Mouse (Mus musculus): ENCODE measurements around the gene Chrna1. TPM values are rescaled to one million over a fixed set of nuclear protein-coding genes. Genes with fewer than 3 reads are reported as not detected.
A peak's percentile ranks its signal among the peaks of the same experiment; 100 is the strongest.
"Not testable (repeated sequence)": the region's sequence is repeated elsewhere in the genome, so short reads cannot be mapped to it uniquely, and the experiment has no call there.

Gene Chrna1
- total and polyA plus RNA-seq, 2 experiments = not detected

DNA sequence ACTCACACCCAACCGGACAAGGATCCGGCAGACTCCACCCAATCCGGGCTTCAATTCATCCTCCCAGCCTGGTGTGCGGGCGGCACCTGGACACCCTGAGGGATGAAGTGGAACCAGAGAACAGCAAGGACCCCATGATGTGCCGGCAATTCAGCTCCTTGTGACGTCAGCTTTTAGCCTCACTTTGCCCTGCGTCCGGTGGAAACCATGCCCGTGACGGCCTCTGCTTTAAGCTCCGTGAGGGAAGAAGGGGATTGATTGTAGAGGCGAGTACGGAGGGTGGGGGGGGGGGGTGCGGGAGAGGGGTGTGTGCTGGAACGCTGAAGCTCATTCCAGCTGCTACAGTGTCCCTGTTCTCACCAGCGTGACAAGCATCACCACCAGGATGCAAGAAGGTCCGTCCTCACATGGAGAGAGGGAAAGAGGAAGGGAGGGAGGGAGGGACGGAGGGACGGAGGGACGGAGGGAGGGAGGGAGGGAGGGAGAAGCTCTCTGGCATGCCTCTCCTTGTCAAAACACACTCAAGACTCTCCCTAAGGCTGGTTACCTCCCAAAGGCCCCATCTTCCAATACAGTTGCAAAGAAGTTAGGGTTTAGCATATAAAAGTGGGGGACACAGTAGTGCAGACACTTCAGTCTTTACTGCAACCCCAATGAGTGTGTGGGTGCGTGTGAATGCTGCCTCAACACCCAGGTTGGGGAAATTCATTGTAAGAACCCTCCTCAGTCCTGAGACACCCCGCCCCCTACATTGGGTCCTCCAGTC is 19.1 kb downstream of the Chrna1 start:
- no peaks in the 10 kb centered on the region for H3K4me1 ChIP-seq (ENCODE audit: control insufficient read depth, insufficient read depth, low read length)
- no peaks in the 10 kb centered on the region for H3K79me2 ChIP-seq (ENCODE audit: control insufficient read depth, insufficient read depth, low read length)
- WGBS = 10% methylated on average over 23 of the region's 23 CpGs
- no peak overlapping the region for H3K4me3 ChIP-seq (ENCODE audit: insufficient read depth, low read depth, low read length)
- no peak overlapping the region for H3K9ac ChIP-seq (ENCODE audit: low read depth, low read length)
- DNase-seq (ENCODE audit: extremely low read depth, low read depth, low spot score) = no peak
- no peaks in the 10 kb centered on the region for H3K27me3 ChIP-seq (ENCODE audit: control insufficient read depth, insufficient read depth, low read length)
- H3K36me3 ChIP-seq (ENCODE audit: control insufficient read depth, insufficient read depth, low read length) = no peaks in the 10 kb centered on the region
- TF ChIP-seq POLR2A (IDR thresholded peaks at IDR 0.05; ENCODE audit: extremely low read depth, insufficient read depth, low read length) = no peak
- no peak for TF ChIP-seq CTCF (IDR thresholded peaks at IDR 0.05; ENCODE audit: low read depth, low read length)
- H3K27ac ChIP-seq (replicated peaks; ENCODE audit: insufficient read depth, low read depth, low read length) = no peak overlapping the region

- no peaks in the 10 kb centered on the region for H3K36me3 ChIP-seq (ENCODE audit: control insufficient read depth, insufficient read depth, low read length)
Measured at GRCm38 (mm10) chr2:73560445-73560844, 19.7 kb downstream of the Chrna1 start.

GRCm38 (mm10) chr2:73557956-73558355 is 22.2 kb downstream of the Chrna1 start:
- no peaks in the 10 kb centered on the region for H3K36me3 ChIP-seq (ENCODE audit: control insufficient read depth, insufficient read depth, low read length)
- DNase-seq (ENCODE audit: extremely low read depth, low read depth, low spot score) = no peak
- WGBS = 84% methylated on average over 8 of the region's 8 CpGs
- H3K27ac ChIP-seq (replicated peaks; ENCODE audit: insufficient read depth, low read depth, low read length) = no peak overlapping the region
- H3K9ac ChIP-seq (ENCODE audit: low read depth, low read length) = no peak overlapping the region
- H3K4me3 ChIP-seq (ENCODE audit: insufficient read depth, low read depth, low read length) = no peak overlapping the region
- no peaks in the 10 kb centered on the region for H3K79me2 ChIP-seq (ENCODE audit: control insufficient read depth, insufficient read depth, low read length)
- no peaks in the 10 kb centered on the region for H3K27me3 ChIP-seq (ENCODE audit: control insufficient read depth, insufficient read depth, low read length)
- no peaks in the 10 kb centered on the region for H3K4me1 ChIP-seq (ENCODE audit: control insufficient read depth, insufficient read depth, low read length)
- TF ChIP-seq POLR2A (IDR thresholded peaks at IDR 0.05; ENCODE audit: extremely low read depth, insufficient read depth, low read length) (no peak), CTCF (IDR thresholded peaks at IDR 0.05; ENCODE audit: low read depth, low read length) (no peak)

More at GRCm38 (mm10) chr2:73560445-73560844, 19.7 kb downstream of the Chrna1 start:
- WGBS = 45% methylated on average over 7 of the region's 7 CpGs
- Histone ChIP-seq H3K4me1 (ENCODE audit: control insufficient read depth, insufficient read depth, low read length) (no peaks in the 10 kb centered on the region), H3K79me2 (ENCODE audit: control insufficient read depth, insufficient read depth, low read length) (no peaks in the 10 kb centered on the region), H3K4me3 (ENCODE audit: insufficient read depth, low read depth, low read length) (no peak overlapping the region), H3K27me3 (ENCODE audit: control insufficient read depth, insufficient read depth, low read length) (no peaks in the 10 kb centered on the region), H3K9ac (ENCODE audit: low read depth, low read length) (no peak overlapping the region), H3K27ac (replicated peaks; ENCODE audit: insufficient read depth, low read depth, low read length) (no peak overlapping the region)
- DNase-seq (ENCODE audit: extremely low read depth, low read depth, low spot score) = no peak
- TF ChIP-seq CTCF (IDR thresholded peaks at IDR 0.05; ENCODE audit: low read depth, low read length) = no peak
- TF ChIP-seq POLR2A (IDR thresholded peaks at IDR 0.05; ENCODE audit: extremely low read depth, insufficient read depth, low read length) = no peak

DNA sequence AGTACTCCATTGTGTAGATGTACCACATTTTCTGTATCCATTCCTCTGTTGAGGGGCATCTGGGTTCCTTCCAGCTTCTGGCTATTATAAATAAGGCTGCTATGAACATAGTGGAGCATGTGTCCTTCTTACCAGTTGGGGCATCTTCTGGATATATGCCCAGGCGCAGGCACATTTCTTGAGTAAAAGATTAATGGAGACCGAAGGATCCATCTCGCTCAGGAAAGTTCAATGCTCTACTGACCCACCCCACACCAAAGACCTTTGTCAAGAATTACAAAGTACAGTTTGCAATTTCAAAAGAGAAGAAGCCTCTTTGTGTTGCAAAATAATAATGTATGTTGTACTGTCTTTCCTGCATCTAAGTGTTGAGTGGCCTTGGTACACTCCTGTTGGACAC is 23.1 kb downstream of the Chrna1 start:
- not testable (repeated sequence) for H3K4me3 ChIP-seq (ENCODE audit: insufficient read depth, low read depth, low read length); H3K79me2 ChIP-seq (ENCODE audit: control insufficient read depth, insufficient read depth, low read length); DNase-seq (ENCODE audit: extremely low read depth, low read depth, low spot score); H3K27me3 ChIP-seq (ENCODE audit: control insufficient read depth, insufficient read depth, low read length); H3K9ac ChIP-seq (ENCODE audit: low read depth, low read length); H3K27ac ChIP-seq (replicated peaks; ENCODE audit: insufficient read depth, low read depth, low read length); H3K4me1 ChIP-seq (ENCODE audit: control insufficient read depth, insufficient read depth, low read length); H3K36me3 ChIP-seq (ENCODE audit: control insufficient read depth, insufficient read depth, low read length)
- WGBS = 97% methylated on average over 3 of the region's 3 CpGs

GRCm38 (mm10) chr2:73554389-73554788 is 25.7 kb downstream of the Chrna1 start:
- peak; percentile 8 for DNase-seq (ENCODE audit: extremely low read depth, low read depth, low spot score)
- Histone ChIP-seq H3K36me3 (ENCODE audit: control insufficient read depth, insufficient read depth, low read length) (no peaks in the 10 kb centered on the region), H3K27ac (replicated peaks; ENCODE audit: insufficient read depth, low read depth, low read length) (no peak overlapping the region), H3K9ac (ENCODE audit: low read depth, low read length) (no peak overlapping the region), H3K4me1 (ENCODE audit: control insufficient read depth, insufficient read depth, low read length) (no peaks in the 10 kb centered on the region), H3K27me3 (ENCODE audit: control insufficient read depth, insufficient read depth, low read length) (no peaks in the 10 kb centered on the region), H3K4me3 (ENCODE audit: insufficient read depth, low read depth, low read length) (no peak overlapping the region), H3K79me2 (ENCODE audit: control insufficient read depth, insufficient read depth, low read length) (no peaks in the 10 kb centered on the region)
- TF ChIP-seq POLR2A (IDR thresholded peaks at IDR 0.05; ENCODE audit: extremely low read depth, insufficient read depth, low read length) (no peak), CTCF (IDR thresholded peaks at IDR 0.05; ENCODE audit: low read depth, low read length) (no peak)
- WGBS = 82% methylated on average over 3 of the region's 3 CpGs

GRCm38 (mm10) chr2:73552926-73553325 is 27.2 kb downstream of the Chrna1 start:
- TF ChIP-seq POLR2A (IDR thresholded peaks at IDR 0.05; ENCODE audit: extremely low read depth, insufficient read depth, low read length) = no peak
- no peak for TF ChIP-seq CTCF (IDR thresholded peaks at IDR 0.05; ENCODE audit: low read depth, low read length)
- DNase-seq (ENCODE audit: extremely low read depth, low read depth, low spot score) = no peak
- 80% methylated on average over 3 of the region's 3 CpGs for WGBS

More at GRCm38 (mm10) chr2:73552926-73553325, 27.2 kb downstream of the Chrna1 start:
- Histone ChIP-seq H3K36me3 (ENCODE audit: control insufficient read depth, insufficient read depth, low read length) (no peaks in the 10 kb centered on the region), H3K27me3 (ENCODE audit: control insufficient read depth, insufficient read depth, low read length) (no peaks in the 10 kb centered on the region), H3K4me3 (ENCODE audit: insufficient read depth, low read depth, low read length) (no peak overlapping the region), H3K9ac (ENCODE audit: low read depth, low read length) (no peak overlapping the region), H3K4me1 (ENCODE audit: control insufficient read depth, insufficient read depth, low read length) (no peaks in the 10 kb centered on the region), H3K27ac (replicated peaks; ENCODE audit: insufficient read depth, low read depth, low read length) (no peak overlapping the region), H3K79me2 (ENCODE audit: control insufficient read depth, insufficient read depth, low read length) (no peaks in the 10 kb centered on the region)

Measured in liver, adult 2 months (tissue).